Comparison of ENCODE assay signal across 8 mouse cellular contexts in genomic region chr5:146330031-146330764, GRCm38 (mm10). TPM values are rescaled to one million over a fixed set of nuclear protein-coding genes. Genes with fewer than 3 reads are reported as not detected.
DNase-seq lines count a peak whose midpoint lies in the region; ATAC-seq and TF ChIP-seq lines count a peak whose summit lies in the region.

No protein-coding gene starts in this region.

- ATAC-seq in kidney, embryonic 15.5 days (replicated peaks; ENCODE audit: low FRiP score), result no peak
- ATAC-seq in G1E (ENCODE audit: extremely low read depth, insufficient number of reproducible peaks, low FRiP score, poor library complexity, severe bottlenecking), result peak; percentile 54; the same call in 1 of the 2 replicates

- no peak overlapping the region for H3K4me2 ChIP-seq in kidney, embryonic 15.5 days

- H3K9ac ChIP-seq in kidney, embryonic 15.5 days, result no peak overlapping the region

- no peak overlapping the region for H3K4me3 ChIP-seq in kidney, embryonic 15.5 days (replicated peaks)
- H3K4me3 ChIP-seq in G1E (ENCODE audit: low read depth, low read length), result no peak overlapping the region
- H3K4me3 ChIP-seq in erythroblast, embryonic 14.5 days (replicated peaks), result peak overlapping the region; percentile 53

- peaks cover 5% of the 10 kb centered on the region; the same call in 1 of the 2 replicates for H3K4me1 ChIP-seq in kidney, embryonic 15.5 days
- H3K4me1 ChIP-seq in G1E (ENCODE audit: insufficient read depth, low read depth, low read length), result no peaks in the 10 kb centered on the region
- H3K4me1 ChIP-seq in erythroblast, embryonic 14.5 days (ENCODE audit: control insufficient read depth), result peaks cover 62% of the 10 kb centered on the region

- no peaks in the 10 kb centered on the region for H3K27me3 ChIP-seq in kidney, embryonic 15.5 days
- H3K27me3 ChIP-seq in G1E (ENCODE audit: insufficient read depth, low read length), result no peaks in the 10 kb centered on the region
- H3K27me3 ChIP-seq in erythroblast, embryonic 14.5 days (ENCODE audit: control insufficient read depth), result peaks cover 10% of the 10 kb centered on the region

- H3K27ac ChIP-seq in kidney, embryonic 15.5 days, result no peak overlapping the region

- TF ChIP-seq CTCF in G1E (IDR thresholded peaks at IDR 0.05; ENCODE audit: low read depth, low read length), result peak; percentile 41; the same call in 1 of the 2 replicates

- peak; percentile 55 for DNase-seq in kidney, adult 9 months
- DNase-seq in G1E (ENCODE audit: low spot score), result peak; percentile 25
- DNase-seq in adrenal gland, postnatal 36 days, result peak; percentile 43 to 62
- peak; percentile 67 to 72 for DNase-seq in left cerebral cortex, postnatal 10 days (ENCODE audit: extremely low spot score in 1 of 2, low spot score in 2 of 2)
- peak; percentile 48 for DNase-seq in naive thymus-derived CD4-positive, alpha-beta T cell, adult 2 months (ENCODE audit: low read depth)
- DNase-seq in urinary bladder, postnatal 10 days (ENCODE audit: low spot score), result no peak

- H3K36me3 ChIP-seq in kidney, embryonic 15.5 days, result no peaks in the 10 kb centered on the region
- no peaks in the 10 kb centered on the region for H3K36me3 ChIP-seq in G1E (replicated peaks)
- H3K36me3 ChIP-seq in erythroblast, embryonic 14.5 days (ENCODE audit: control insufficient read depth), result no peaks in the 10 kb centered on the region

- no peaks in the 10 kb centered on the region for H3K9me3 ChIP-seq in kidney, embryonic 15.5 days (replicated peaks)
- no peaks in the 10 kb centered on the region for H3K9me3 ChIP-seq in G1E (replicated peaks)
- H3K9me3 ChIP-seq in erythroblast, embryonic 14.5 days (ENCODE audit: control insufficient read depth, low read length), result peaks cover 3% of the 10 kb centered on the region

- intact Hi-C loops in left cerebral cortex, postnatal 10 days (cut with DNase I), result loop anchor here (10.0 kb wide), 1 partner anchor 85 kb away; no protein-coding TSS in a partner anchor

- WGBS in kidney, embryonic 15.5 days, result 42% methylated on average over 12 of the region's 13 CpGs

RNA-seq across cellular contexts. Expression of gene Wasf3, which starts 54.6 kb away (rescaled TPM):
- 3.2 and 3.3 TPM in 2 replicates for polyA plus RNA-seq in kidney, embryonic 15.5 days (2015; fragmentation: Nextera tagmentation; extraction: Ambion mirVana)
- total RNA-seq in G1E (2014; fragmentation: Nextera tagmentation) (not detected in 2 replicates), G1E (2017) (0.05 and 0.06 TPM in 2 replicates)
- polyA plus RNA-seq in G1E (2012), result not detected in 2 replicates
- total RNA-seq in adrenal gland, postnatal 36 days (2021), result 10 to 100 TPM; 29.4 to 32.2 TPM
- polyA plus RNA-seq in erythroblast, embryonic 14.5 days (2012), result not detected in 2 replicates
- 10 to 100 TPM; 72.6 to 78.6 TPM for total RNA-seq in left cerebral cortex, postnatal 10 days (2021)

Comparison
In these comparisons a context has a peak if more than half of its experiments do, and no peak if none do; other contexts are left out.
1. RNA of gene Wasf3, which starts 54.6 kb away (total RNA-seq): 72.6 to 78.6 TPM in left cerebral cortex, postnatal 10 days and 29.4 to 32.2 TPM in adrenal gland, postnatal 36 days; 0.05 to 0.06 TPM in G1E; every median in the first group is over 10 times any median in the second.